Mouse (Mus musculus) erythroblast, embryonic 14.5 days (primary cell): Measurements from ENCODE around the gene Psmb2. TPM values are rescaled to one million over a fixed set of nuclear protein-coding genes. Genes with fewer than 3 reads are reported as not detected.

Experiments used
- H3K27me3 ChIP-seq: 2 replicates; pipeline ENCODE4 v1.6.1; 2012; ENCODE audit warnings: inconsistent platforms; ENCODE audit not compliant: control insufficient read depth
- H3K36me3 ChIP-seq: 2 replicates; pipeline ENCODE4 v1.6.1; 2012; ENCODE audit warnings: mild to moderate bottlenecking, inconsistent platforms; ENCODE audit not compliant: control insufficient read depth
- H3K4me1 ChIP-seq: 2 replicates; pipeline ENCODE4 v1.6.1; 2012; ENCODE audit warnings: inconsistent platforms; ENCODE audit not compliant: control insufficient read depth
- H3K4me3 ChIP-seq: replicated peaks from 2 replicates; pipeline ENCODE3; 2012; ENCODE audit warnings: moderate library complexity, mild to moderate bottlenecking, inconsistent platforms
- H3K9me3 ChIP-seq: 2 replicates; pipeline ENCODE4 v1.6.1; 2012; ENCODE audit warnings: low read length, inconsistent platforms, mixed read lengths; ENCODE audit not compliant: control insufficient read depth
- GATA1 ChIP-seq: IDR thresholded peaks from 2 replicates; pipeline ENCODE4 v1.6.1; 2012; ENCODE audit warnings: low read length, inconsistent platforms, mixed read lengths
- TAL1 ChIP-seq: IDR thresholded peaks from 3 replicates; pipeline ENCODE4 v1.6.1; 2012; ENCODE audit warnings: low read length, inconsistent platforms, mixed read lengths
- polyA plus RNA-seq: library from polyadenylated mRNA; stranded (reverse); fragments of >175 nt; gene quantifications from 2 replicates; pipeline ENCODE4 v1.2.3, GENCODE M21; 2012

Gene Psmb2
- 7.7 and 11.1 TPM in 2 replicates for polyA plus RNA-seq

DNA sequence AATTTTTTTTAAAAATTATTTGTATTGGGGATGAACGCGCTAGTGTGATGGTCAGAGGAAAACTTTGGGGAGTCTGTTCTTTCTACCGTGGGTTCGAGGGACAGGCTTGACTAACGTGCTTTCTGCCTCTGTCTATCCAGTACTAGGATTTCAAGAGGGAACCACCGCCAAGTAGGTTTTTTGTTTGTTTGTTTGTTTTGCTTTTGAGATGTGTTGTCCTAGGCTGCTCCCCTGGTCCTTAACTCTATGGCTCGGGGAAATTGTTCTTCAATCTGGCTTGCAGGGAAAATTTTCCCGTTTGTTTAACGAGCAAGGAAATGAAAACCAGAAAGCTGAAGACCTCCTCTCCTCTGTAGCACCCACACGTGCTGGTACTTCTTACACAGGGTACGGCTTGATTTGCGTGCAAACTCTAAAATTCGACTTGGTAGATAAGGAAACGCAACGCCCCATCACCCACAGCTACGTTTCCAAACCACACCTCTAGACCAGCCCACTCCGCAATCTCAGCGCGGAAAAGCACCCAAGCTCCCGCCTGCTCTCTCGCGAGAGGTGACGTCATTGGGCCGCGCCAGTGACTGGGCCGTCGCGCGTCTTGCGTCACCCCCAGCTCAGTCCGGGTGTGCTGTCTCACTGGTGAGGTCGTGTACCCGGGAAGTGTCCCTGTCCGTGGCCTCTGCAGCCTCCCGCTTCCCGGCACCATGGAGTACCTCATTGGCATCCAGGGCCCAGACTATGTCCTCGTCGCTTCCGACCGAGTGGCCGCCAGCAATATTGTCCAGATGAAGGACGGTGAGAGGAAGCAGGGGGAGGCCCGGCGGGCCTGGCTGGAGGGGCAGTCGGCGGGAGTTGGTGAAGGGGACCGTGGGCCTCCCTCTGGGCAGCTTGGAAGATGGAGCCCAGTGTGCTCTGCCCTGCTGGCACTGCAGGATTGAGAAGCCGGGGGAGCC lies at the start of gene Psmb2:
Psmb2 (plus strand) TSS at position 577 of the 950 bp plus-strand sequence.
- peaks cover 9% of the 10 kb centered on the region for H3K27me3 ChIP-seq
- peaks cover 17% of the 10 kb centered on the region for H3K36me3 ChIP-seq
- H3K4me1 ChIP-seq = peaks cover 48% of the 10 kb centered on the region
- peak within 1 kb of the TSS; percentile 79 for H3K4me3 ChIP-seq
- no peaks in the 10 kb centered on the region for H3K9me3 ChIP-seq
- TF ChIP-seq GATA1 = peak; percentile 57
- TF ChIP-seq TAL1 = no peak

- H3K4me3 ChIP-seq = no peak overlapping the region
- no peaks in the 10 kb centered on the region for H3K36me3 ChIP-seq
- no peaks in the 10 kb centered on the region for H3K4me1 ChIP-seq
- no peaks in the 10 kb centered on the region for H3K9me3 ChIP-seq
- TF ChIP-seq TAL1 (no peak), GATA1 (no peak)
- peaks cover 24% of the 10 kb centered on the region for H3K27me3 ChIP-seq
These were observed 45.5 kb upstream of the Psmb2 start for GRCm38 (mm10) chr4:126631922-126632321.

GRCm38 (mm10) chr4:126632668-126633067 lies 44.8 kb upstream of the Psmb2 start:
- Histone ChIP-seq H3K4me3 (no peak overlapping the region), H3K4me1 (no peaks in the 10 kb centered on the region), H3K36me3 (no peaks in the 10 kb centered on the region), H3K27me3 (peaks cover 20% of the 10 kb centered on the region), H3K9me3 (no peaks in the 10 kb centered on the region)
- no peak for TF ChIP-seq GATA1
- TF ChIP-seq TAL1 = no peak

DNA sequence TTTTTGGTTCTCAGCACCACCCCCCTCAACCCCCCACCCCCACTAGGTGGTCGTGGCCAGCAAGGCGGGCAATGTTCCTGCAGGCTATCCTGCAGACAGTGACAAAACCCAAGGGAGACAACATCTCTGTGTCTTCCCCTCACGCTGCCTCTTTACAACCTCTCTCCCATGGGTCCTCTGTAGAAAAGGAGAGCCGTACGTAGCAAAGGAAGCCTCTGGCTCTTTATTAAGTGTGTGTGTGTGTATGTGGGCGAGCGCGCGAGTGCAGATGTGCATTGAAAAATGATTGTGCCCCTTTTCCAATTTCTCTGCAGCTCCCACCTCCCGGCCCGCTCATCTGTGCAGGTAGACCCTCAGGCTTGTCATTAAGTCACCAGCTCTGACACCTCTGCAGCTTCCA lies 41.1 kb upstream of the Psmb2 start:
- peaks cover 24% of the 10 kb centered on the region for H3K27me3 ChIP-seq
- H3K4me3 ChIP-seq = no peak overlapping the region
- no peaks in the 10 kb centered on the region for H3K4me1 ChIP-seq
- no peaks in the 10 kb centered on the region for H3K9me3 ChIP-seq
- H3K36me3 ChIP-seq = no peaks in the 10 kb centered on the region
- no peak for TF ChIP-seq GATA1

- Histone ChIP-seq H3K36me3 (no peaks in the 10 kb centered on the region), H3K9me3 (no peaks in the 10 kb centered on the region), H3K4me1 (no peaks in the 10 kb centered on the region), H3K4me3 (no peak overlapping the region), H3K27me3 (peaks cover 26% of the 10 kb centered on the region)
- TF ChIP-seq GATA1 (no peak), TAL1 (no peak)
These were observed 40.0 kb upstream of the Psmb2 start for GRCm38 (mm10) chr4:126637446-126637845.

GRCm38 (mm10) chr4:126639339-126639738 lies 38.1 kb upstream of the Psmb2 start:
- Histone ChIP-seq H3K4me3 (no peak overlapping the region), H3K27me3 (peaks cover 26% of the 10 kb centered on the region), H3K36me3 (no peaks in the 10 kb centered on the region), H3K9me3 (no peaks in the 10 kb centered on the region), H3K4me1 (no peaks in the 10 kb centered on the region)
- no peak for TF ChIP-seq TAL1
- TF ChIP-seq GATA1 = no peak

GRCm38 (mm10) chr4:126641901-126642300 lies 35.5 kb upstream of the Psmb2 start:
- Histone ChIP-seq H3K9me3 (no peaks in the 10 kb centered on the region), H3K4me3 (no peak overlapping the region), H3K27me3 (peaks cover 15% of the 10 kb centered on the region), H3K4me1 (no peaks in the 10 kb centered on the region), H3K36me3 (no peaks in the 10 kb centered on the region)
- TF ChIP-seq TAL1 (no peak), GATA1 (no peak)

DNA sequence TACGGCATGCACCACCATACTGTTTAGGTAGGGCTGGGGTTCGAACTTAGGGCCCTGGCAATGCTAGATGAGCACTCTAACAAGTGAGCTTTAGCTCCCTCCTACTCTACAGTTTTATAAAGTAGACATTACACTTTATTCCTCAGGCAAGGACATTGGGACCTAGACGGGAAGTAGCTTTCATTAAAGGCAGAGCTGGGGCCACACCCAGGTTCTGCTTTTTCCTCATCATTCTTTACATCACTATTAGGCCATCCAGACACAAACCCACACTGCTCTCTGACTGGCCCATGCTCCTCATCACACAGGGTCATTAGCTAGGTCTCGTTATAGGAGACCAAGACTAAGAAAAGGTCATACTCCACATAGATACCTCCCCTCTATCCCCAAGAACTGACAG lies 33.6 kb upstream of the Psmb2 start:
- H3K4me1 ChIP-seq = no peaks in the 10 kb centered on the region
- TF ChIP-seq TAL1 = no peak
- no peak for TF ChIP-seq GATA1
- H3K4me3 ChIP-seq = no peak overlapping the region
- peaks cover 10% of the 10 kb centered on the region for H3K27me3 ChIP-seq
- H3K9me3 ChIP-seq = no peaks in the 10 kb centered on the region
- no peaks in the 10 kb centered on the region for H3K36me3 ChIP-seq

DNA sequence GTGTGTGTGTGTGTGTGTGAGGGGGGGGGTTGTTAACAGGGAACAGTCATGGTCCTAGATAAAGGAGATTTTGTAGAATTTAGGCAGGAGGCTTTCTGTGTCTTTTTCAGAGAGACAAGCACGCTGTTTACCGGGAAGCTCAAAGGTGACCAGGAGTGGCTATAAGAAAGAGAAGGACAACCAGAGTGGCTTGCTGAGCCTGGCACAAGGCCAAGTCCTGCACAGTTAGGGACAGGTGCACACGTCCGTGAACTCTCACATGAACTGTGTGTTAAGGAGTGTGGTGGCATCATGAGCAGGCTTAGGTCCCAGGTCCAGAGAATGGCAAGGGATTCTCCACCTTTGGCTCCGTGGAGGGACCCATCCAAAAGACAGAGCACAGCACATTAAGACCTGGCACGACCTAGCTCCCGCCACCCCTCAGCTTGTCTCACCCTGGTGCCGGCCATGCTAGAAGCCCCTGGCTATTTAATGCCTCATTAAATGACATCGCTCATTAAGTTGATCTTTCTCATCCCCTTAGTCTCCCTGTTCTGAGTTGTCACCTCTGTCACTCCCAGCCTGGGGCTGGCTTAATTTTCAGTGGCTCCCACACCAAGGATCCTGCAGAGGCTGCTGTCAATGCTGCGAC lies 33.0 kb upstream of the Psmb2 start:
- TF ChIP-seq GATA1 (no peak), TAL1 (no peak)
- Histone ChIP-seq H3K4me1 (no peaks in the 10 kb centered on the region), H3K36me3 (no peaks in the 10 kb centered on the region), H3K4me3 (no peak overlapping the region), H3K9me3 (no peaks in the 10 kb centered on the region), H3K27me3 (peaks cover 4% of the 10 kb centered on the region)
